Mouse (Mus musculus): Measurements from ENCODE around the gene Gm5431.
"Not testable (repeated sequence)": the region's sequence is repeated elsewhere in the genome, so short reads cannot be mapped to it uniquely, and the experiment has no call there.

Gene Gm5431

DNA sequence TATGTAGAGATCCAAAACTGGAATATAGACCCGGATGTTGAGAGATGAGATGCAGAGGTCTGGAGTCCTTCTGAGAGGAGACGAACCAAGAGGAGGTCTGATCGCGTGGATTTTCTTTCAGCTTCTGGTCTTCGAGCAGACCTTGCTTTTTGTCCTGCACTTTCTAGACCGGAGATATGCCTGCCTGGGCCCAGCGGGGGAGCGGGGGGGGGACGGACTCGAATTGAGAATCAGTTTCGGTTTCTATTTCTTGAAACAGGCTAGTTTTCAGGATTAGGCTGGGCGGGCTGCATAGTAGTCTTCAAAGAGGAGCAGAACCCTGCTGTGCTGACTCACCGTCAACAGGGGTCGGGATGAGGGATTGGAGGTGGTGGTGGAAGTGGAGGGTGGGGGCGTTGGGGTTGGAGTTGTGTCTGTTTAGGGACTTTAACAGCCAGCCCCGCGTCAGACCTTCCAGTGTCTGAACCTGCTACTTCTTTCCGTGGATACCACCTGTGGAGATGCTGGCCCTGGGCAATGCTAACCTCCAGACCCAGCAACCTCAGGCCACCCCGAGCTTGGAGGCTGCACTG lies 30.7 kb downstream of the Gm5431 start, which contains the start of gene Irgm1:
Gene Irgm1 (minus strand): TSS at position 483 of the 572 bp plus-strand sequence.
- DNase-seq: peak; percentile 73

DNA sequence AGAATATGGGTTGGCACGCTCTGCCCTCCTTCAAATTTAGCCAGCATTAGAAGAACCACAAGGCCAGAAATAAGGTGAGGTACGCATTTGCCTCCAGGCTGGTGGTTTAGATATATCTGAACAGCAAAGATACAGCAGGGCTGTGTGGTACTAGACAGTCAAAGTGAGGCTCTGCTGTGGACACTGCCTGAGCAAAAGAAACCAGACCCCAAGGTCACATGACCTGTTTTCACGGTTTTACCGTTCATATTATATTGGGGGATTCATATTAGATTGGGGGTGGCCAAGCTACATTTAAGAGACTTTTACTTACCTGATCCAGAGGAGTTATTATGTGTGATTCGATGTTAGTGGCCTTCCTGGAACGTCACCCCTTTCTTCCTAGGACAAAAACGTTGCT lies 31.2 kb downstream of the Gm5431 start:
- DNase-seq: no peak

DNA sequence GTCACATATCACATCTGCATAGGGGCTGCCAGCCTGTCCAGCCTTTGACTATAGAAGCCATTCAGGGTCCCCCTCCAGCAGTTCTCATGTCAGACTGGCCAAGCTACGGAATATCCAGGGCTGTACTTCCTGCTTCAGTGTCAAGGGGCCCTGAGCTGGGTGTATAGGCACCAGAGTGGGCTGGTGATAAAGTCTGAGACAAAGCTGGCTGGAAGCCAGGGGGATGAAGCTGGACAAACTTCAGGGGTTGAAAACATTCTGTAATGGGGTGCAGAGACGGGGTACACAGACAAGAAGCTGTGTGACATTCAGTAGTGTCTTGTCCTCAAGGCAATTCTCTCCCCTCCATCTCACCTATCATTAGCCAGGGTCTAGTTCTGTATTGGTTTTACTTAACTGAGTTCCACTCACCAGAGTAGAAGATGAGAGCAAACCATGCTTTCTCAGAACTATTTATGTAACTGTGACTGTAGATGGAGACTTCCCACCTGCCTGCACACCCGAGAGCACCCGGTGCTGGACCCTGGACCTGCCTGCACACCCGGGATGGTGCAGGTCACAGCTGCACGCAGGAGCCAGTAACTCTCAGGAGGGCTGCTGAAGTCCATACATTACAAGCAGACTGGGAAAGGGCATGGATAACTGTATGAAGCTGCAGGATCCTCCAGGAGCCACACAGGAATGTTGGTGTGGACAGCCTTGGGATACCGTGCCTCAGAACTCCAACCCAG lies 32.5 kb downstream of the Gm5431 start:
- DNase-seq: peak; percentile 44

DNA sequence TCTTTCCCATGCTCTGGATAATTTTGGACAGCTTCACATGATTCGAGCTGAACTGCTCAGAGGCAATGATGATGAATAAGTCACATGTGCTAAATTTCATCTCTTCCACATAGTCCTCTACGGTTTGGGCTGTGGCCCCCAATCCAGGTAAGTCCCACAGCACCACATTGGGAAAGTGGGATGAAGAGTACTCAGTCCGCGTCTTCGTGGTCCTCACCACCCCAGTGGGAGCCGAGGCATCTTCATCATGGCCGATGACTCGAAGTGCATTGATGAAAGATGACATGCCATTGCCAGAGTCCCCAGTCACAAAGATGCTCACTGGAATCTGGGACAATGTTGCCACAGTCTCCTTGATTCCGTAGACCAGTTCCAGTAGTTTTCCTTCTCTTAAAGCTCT lies 35.5 kb downstream of the Gm5431 start:
- no peak for DNase-seq

DNA sequence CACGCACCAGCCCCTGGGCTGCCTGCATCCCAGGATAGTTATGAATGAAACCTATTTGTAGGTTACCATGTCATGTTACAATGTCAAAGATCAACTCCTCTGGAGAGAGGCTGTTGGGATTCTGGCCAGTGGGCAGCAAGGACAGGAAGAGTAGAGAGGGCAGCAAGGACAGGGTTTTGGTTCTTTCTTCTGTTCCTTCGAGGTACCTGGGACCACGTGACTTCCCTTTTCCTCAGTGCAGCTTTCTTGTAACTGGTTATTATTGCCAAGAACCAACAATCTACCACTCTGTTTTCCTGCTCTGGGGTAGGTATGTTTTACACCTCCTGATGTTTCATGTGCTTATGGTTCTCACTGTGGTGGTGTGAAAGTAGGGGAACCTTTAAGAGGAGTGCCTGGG lies 38.2 kb downstream of the Gm5431 start:
- no peak for DNase-seq

DNA sequence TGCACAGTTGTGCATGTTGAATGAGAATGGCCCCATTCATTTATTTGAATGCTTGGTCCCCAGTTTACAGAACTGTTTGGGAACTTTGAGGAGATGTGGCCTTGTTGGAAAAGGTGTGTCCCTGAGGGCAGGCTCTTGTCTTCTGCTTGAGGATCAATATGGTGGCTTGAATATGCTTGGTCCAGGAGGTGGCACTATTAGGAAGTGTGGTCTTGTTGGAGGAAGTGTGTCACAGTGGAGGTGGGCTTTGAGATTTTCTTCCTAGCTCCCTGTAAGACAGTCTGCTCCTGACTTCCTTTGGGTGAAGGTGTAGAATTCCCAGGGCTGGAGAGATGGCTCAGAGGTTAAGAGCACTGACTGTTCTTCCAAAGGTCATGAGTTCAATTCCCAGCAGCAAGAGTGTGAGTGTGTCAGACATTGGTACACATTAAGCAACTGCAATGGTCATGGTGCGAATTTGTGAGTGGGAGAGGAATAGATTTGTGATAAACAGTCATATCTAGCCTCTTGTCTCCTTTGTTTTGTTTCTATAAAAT lies 39.2 kb downstream of the Gm5431 start:
- DNase-seq: no peak

DNA sequence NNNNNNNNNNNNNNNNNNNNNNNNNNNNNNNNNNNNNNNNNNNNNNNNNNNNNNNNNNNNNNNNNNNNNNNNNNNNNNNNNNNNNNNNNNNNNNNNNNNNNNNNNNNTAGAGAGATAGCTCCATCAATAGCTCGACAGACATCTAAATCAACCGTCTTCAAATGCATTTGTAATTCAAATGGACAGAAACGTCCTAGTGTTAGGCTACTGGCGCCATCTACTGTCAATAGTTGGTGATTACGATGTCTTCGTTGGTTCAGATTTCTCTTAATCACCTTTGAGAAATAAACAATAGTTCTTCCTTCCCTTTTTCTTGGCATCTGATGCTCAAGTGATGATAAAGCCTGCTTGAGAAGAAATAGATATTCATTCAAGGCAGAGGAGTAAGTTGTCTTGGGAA lies 43.0 kb downstream of the Gm5431 start:
- no peak for DNase-seq

DNA sequence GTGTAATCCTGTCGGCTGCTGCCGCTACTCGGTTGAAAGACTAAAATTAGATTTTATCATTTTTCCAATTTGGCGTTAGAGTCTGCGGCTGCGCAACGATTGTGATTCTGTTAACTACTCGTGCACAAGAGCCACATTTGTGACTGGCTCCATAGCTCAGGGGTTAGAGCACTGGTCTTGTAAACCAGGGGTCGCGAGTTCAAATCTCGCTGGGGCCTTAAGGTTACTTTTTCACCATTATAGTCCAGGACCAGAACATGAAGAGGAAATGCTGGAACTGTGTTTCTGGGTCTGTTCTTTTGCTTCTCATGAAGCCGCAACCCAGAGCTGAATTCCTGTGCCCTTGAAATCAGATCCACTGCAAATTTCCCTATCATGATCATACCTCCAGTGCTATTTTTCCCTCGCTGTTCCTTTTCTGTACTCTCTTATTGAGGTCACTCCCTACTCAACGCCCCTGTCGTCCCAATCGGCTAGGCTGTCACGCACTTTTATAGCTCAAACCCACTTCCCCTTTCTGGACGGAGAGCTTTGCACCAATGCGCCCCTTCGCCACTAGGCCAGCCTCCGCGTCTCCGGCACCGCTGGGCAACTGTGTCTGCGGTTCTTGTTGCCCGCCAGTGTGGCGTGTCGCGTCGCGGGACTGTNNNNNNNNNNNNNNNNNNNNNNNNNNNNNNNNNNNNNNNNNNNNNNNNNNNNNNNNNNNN lies 48.4 kb downstream of the Gm5431 start:
- peak; percentile 85 for DNase-seq

DNA sequence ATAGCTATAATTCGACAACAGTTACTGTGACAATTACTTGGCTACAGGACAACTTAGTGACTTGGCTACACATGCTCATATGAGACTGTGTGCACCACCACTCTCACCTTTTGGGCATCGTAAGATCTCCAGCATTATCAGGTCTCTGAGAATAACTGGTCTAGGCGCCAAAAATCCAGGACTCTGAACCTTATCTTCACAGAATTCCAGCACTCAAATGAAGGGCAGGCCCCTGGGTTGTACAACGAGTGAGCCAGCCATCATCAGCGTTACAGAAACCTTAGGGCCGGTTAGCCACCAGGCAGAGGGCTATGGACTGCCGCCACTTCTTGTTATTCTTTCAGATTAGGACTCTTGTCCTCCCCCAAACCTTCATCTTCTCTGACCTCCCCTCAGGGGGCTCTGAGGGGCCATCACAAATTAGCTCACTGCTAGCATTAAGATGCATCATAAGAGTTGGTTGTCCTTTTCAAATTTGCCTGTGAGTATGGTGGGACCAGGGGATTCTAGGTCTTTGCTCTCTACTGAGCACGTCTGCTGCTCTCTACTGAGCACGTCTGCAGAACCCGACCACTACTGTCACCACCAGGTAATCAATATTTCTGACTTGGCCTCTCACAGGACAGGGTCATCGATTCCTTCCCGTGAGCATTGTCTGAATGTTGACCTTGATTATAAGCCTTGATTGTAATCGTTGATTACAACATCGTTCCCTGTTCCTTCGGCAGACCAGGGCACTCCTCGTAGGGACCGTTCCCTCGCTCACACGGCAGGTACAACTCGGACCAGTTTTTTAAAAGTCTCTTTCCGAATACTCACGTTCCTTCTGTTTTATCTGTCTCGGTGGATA lies 49.2 kb downstream of the Gm5431 start:
- DNase-seq: no peak

DNA sequence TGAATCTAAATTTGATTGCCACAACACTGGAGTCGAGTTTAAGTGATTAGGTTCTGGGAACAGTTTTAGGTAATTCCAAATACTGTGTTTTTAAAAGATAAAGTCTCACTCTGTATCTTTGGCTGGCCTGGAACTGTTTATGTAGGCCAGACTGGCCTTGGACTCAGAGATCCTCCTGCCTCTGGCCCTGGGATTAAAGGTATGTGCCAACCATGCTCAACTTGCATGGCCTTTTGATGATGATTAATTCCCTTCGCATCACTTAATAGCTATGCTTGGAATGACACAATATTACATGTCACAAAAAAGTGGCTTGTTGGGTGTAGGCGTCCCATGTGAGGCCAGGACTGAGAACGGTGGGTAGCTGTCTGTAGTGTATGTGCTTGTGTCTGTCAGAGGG lies 49.8 kb downstream of the Gm5431 start:
- DNase-seq: no peak

DNA sequence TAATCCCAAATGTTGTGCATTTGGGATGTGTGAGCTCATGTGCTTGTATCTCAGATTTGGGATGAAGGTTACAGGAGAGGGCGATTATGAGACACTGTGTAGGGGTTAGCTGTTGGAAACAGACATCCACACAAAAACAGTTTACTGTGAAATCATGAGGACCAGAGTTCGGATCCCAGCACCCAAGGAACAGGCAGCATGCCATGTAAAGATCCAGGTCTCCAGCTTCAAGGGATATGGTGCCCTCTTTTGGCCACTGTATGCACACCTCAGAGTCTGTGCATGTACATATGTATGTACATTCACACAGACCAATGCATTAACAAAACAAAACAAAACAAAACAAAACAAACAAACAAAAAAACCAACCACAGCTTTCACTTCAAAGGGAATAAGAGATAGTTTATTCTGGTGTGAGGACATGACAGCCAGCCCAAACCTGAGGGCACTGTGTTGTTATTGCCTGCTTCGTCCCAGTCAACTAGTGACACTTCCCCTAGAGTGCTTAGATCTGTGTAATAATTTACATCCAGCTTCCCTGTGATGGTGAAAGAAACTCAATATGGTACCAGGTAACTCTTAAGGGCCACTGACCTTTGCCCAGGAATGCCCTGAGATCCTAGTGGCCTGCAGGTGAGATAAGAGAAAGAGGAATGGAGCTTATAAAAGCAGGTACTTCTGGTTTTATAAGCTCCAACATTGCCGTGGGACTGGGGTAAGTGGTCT lies 50.6 kb downstream of the Gm5431 start:
- no peak for DNase-seq

DNA sequence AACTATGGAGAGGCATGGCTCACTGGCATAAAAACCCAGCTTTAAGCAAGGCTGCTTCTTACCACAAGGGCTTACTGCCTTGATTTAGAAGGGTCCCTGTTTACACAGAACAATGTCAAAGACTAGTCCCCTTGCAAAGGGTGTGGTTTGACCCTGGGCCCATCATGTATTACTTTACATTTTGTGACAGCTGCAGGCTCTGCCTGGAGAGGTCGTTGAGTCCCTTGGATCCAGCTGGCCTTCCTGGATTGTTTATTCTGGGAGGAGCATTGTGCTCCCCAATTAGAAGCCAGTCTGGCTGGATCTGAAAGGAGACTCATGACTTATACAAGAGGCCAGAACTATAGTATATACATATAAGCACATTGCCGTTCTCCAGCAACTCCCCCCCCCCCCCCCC lies 51.8 kb downstream of the Gm5431 start:
- DNase-seq: no peak

DNA sequence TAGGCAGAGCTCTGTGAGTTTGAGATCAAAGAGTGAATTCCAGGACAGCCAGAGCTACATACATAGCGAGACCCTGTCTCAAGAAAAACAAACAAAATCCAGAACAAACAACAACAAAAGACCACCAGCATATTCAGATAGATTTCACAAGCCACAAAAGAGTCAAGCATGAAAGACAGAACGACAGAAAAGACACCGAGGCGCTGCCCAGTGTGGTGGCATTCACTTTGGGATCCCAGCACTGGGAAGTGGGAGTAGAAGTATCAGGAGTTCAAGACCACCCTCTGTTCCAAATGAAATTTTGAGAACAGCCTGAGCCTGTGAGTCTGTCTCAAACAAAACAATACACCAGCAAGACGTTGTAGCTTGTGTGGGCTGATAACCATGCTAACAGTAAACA lies 55.1 kb downstream of the Gm5431 start:
- no peak for DNase-seq

DNA sequence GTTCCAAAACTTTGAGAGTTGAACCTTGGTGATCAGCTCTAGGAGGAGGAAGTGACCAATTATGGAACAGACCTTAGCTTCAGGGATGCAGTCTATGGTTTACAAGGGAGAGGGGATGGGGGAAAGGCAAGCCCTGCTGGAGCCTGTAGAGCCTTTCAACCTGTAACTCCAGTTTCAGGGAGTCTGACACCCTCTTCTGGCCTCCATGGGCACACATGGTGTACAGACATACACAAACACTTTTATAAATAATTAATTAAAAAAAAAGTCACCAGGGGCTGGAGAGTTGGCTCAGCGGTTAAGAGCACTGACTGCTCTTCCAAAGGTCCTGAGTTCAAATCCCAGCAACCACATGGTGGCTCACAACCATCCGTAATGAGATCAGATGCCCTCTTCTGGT lies 55.7 kb downstream of the Gm5431 start:
- not testable (repeated sequence) for DNase-seq

DNA sequence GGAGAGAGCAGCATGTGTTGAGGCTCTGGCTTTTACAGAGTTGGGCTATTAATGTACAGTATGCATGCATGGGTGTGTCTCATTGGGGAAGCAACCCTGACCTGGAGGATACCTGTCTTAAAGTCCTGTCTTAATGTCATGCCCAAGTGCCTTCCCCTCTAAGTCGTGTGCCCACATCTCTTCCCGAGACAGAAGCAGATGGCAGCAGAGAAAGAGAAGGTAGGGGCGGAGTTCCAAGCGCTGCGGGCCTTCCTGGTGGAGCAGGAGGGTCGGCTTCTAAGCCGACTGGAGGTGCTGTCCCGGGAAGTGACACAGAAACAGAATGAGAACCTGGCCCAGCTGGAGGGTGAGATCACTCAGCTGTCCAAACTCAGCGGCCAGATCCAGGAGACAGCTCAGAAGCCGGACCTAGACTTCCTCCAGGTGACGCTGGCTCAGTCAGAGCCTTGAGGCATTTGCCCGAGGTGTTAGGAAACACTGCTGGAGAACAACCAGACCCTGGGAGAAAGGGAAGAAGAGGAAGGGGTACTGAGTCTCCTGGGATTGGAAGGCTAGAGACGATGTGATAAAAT lies 56.7 kb downstream of the Gm5431 start:
- no peak for DNase-seq

DNA sequence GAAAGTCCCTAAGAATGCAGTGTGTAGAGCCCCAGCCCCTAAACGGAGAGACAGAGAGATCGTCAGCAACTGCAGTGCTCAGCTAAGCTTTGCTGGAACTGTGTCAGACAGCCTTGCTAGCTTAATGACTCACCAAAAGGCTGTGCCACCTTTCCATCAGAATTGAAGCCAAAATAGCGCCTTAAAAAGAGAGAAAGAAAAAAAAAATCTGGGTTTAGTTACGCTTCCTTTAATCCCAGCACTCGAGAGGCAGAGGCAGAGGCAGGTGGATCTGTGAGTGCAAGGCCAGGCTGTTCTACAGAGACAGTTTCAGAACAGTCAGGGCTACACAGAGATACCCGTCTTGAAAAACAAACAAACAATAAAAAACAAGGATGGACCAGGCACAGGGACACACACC lies 57.7 kb downstream of the Gm5431 start:
- DNase-seq: peak; percentile 60

DNA sequence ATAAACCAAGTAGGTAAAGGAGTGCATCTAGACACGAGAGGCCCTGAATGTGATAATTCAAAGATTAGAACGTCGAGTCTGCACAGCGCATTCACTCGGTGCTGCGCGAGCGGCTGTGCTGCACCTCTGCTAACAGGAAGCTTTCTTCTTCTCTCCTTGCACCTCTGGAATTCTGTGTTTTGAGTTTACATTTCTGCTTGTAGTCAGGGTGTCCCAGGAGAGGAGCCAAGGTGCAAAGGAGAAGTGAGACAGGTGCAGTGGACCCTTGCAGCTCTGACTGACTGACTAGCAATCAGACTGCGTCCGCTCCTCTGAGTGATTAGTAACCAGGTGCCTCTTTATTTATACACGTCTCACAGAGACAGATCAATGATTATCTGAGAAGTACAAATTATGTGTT lies 58.8 kb downstream of the Gm5431 start:
- peak; percentile 87 for DNase-seq

DNA sequence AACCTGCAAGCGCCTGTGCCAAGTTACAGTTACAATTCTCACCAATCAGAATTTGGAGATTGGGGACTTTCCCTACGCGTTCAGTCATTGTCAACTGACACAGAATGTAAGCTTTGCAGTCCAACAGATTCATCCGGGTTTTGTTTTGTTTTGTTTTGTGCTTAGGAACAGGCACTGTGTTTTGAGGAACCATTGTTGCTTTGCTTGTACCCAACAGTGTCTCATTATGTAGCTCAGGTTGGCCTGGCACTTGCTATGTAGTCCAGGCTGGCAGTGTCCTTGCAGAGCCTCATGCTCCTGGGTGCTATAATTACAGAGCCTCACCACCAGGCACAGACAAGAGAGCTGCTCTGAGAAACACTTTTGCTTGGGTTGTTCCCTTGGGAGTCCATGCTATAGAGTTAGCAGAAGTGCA lies 59.6 kb downstream of the Gm5431 start:
- no peak for DNase-seq

DNA sequence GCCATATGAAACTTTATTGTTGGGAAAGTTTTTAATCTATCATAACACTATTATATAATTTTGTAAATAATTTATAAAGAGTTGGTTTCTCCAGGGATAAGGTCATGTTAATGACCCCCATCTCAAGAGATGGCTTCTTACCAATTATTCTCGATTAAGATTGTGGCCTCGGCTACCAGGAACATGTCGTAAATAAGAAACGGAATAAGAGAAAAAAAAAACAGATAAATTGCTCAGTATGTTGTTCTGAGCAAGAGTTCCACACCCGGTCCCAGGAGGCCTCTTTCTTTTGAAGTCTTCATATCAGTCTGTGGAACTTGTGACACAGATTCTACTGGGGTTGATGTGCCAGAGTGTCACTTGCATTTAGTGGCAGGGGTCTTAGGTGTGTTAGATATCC lies 60.8 kb downstream of the Gm5431 start:
- DNase-seq: no peak

DNA sequence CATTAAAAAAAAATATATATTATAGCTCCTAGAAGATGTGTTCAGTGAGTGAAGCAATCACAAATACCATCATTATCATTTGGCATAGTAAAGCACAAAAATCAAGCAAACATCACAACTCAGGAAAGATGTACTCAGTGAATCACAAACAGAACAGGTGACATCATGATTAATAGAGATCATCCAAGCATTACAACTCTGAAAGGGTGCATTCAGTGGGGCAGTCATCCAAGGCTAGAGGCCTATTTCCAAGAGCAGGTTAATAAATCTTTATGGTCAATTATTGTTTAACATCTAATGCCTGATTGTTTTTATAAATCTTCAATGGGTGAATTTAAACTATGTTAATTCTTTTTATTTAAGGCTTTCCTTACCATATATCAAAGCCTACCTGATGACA lies 61.2 kb downstream of the Gm5431 start:
- DNase-seq: peak; percentile 70

DNA sequence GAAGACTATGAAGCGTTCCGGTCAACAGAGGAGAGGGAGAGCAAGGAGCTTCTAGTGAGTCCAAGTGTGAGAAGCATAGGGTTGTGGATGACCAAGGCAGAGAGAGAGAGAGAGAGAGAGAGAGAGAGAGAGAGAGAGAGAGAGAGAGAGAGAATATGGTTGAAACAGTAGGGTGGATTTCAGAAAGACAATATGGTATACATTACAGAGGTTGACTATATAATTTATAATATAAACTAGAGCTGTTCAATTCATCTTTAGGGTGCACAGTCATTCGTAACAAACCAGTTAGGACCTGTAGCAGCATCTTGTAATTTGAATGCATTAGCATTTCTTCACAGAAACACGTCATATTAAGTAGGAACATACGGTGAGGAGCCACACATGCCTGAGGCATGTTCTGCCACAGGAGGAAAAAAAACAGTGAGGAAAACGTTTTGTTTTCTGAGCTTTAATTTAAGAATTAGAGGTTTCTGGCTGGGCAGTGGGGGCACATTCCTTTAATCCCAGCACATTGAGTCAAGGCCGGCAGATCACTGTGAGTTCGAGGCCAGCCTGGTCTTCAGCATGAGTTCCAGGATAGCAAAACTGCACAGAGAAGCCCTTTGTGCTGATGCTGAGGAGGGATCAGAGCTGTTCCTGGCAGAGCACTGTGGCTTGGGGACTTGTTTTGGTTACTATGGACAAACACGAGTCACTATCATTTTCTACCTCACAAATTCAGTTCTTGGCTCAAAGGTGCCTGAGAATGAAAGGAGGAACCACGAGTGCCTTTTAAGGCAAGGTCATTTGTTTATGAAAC lies 62.9 kb downstream of the Gm5431 start:
- no peak for DNase-seq

All from kidney, adult 11 months (tissue).